Mouse (Mus musculus) liver, embryonic 14.5 days (tissue): ENCODE measurements around the gene Nrxn1.

Experiments
- CTCF ChIP-seq: IDR thresholded peaks from 2 replicates; pipeline ENCODE4 v1.5.1; 2016; ENCODE audit warnings: antibody characterized with exemption, low read depth, control low read depth
- EP300 ChIP-seq: IDR thresholded peaks from 2 replicates; pipeline ENCODE4 v1.6.1; 2016; ENCODE audit warnings: antibody characterized with exemption, low read depth

- no peak for TF ChIP-seq CTCF
- TF ChIP-seq EP300 = no peak
Measured at GRCm38 (mm10) chr17:90323674-90324073, 769.2 kb downstream of the Nrxn1 start.
